Mouse (Mus musculus) left cerebral cortex, adult 6 months (tissue): ENCODE results near the gene Olfr10. TPM values are rescaled to one million over a fixed set of nuclear protein-coding genes. Genes with fewer than 3 reads are reported as not detected.

Experiments used
- long read RNA-seq, 2 experiments: library from polyadenylated mRNA; unstranded; transcript quantifications; one replicate each; pipeline ENCODE4 v2.0.0; 2019 to 2020
- polyA plus RNA-seq: library from polyadenylated mRNA; unstranded; fragments of <200 nt; fragmentation: Nextera tagmentation; gene quantifications from 2 replicates; pipeline ENCODE4 v1.2.3, GENCODE M21; 2021

Olfr10 gene
- not detected in 2 replicates for polyA plus RNA-seq
- long read RNA-seq, experiment 1, result 0 reads
- long read RNA-seq, experiment 2, result 0 reads

GRCm38 (mm10) chr11:49304441-49304840 is at the start of gene Olfr10:
Olfr10 (plus strand) TSS chr11:49304741.

GRCm38 (mm10) chr11:49278222-49278621 is 26.3 kb upstream of the Olfr10 start, which contains the start of gene Olfr1393:
Olfr1393 (plus strand) TSS chr11:49278304.

GRCm38 (mm10) chr11:49284982-49285381 is 19.6 kb upstream of the Olfr10 start, which contains the start of gene Olfr1392:
Olfr1392 (plus strand) TSS chr11:49285282.

GRCm38 (mm10) chr11:49322442-49322841 is 17.9 kb downstream of the Olfr10 start, which contains the start of gene Olfr1391:
Olfr1391 (plus strand) TSS chr11:49322742.

GRCm38 (mm10) chr11:49334888-49335287 is 30.3 kb downstream of the Olfr10 start, which contains the start of gene Olfr1390:
Olfr1390 (plus strand) TSS chr11:49335188.

Other genes with a start within 250 kb of the Olfr10 start
- 1.1 and 1.7 TPM in 2 replicates for gene Tgtp2, start 240.5 kb upstream of the Olfr10 start, polyA plus RNA-seq
- gene Ifi47, start 228.2 kb upstream of the Olfr10 start, polyA plus RNA-seq, result 2.0 and 2.3 TPM in 2 replicates
- not detected in 2 replicates for gene Olfr1396, start 189.9 kb upstream of the Olfr10 start, polyA plus RNA-seq
- gene Olfr1395, start 162.5 kb upstream of the Olfr10 start, polyA plus RNA-seq, result not detected in 2 replicates
- not detected in 2 replicates for gene Olfr1394, start 150.4 kb upstream of the Olfr10 start, polyA plus RNA-seq
- gene Btnl9, start 117.6 kb upstream of the Olfr10 start, polyA plus RNA-seq, result 0.06 TPM in 1 of 2 replicates, not detected in the other
- gene Zfp62, start 101.4 kb upstream of the Olfr10 start, polyA plus RNA-seq, result 19.2 and 23.7 TPM in 2 replicates
- 12.8 and 18.8 TPM in 2 replicates for gene Mgat1, start 60.5 kb upstream of the Olfr10 start, polyA plus RNA-seq
- 0.11 and 0.13 TPM in 2 replicates for gene Olfr1393, start 26.4 kb upstream of the Olfr10 start, polyA plus RNA-seq
- not detected in 2 replicates for gene Olfr1392, start 19.5 kb upstream of the Olfr10 start, polyA plus RNA-seq
- gene Olfr1391, start 18.0 kb downstream of the Olfr10 start, polyA plus RNA-seq, result not detected in 2 replicates
- not detected in 2 replicates for gene Olfr1390, start 30.4 kb downstream of the Olfr10 start, polyA plus RNA-seq
- not detected in 2 replicates for gene Olfr1389, start 118.3 kb downstream of the Olfr10 start, polyA plus RNA-seq
- not detected in 2 replicates for gene Olfr1388, start 131.9 kb downstream of the Olfr10 start, polyA plus RNA-seq
- gene Olfr1387, start 150.6 kb downstream of the Olfr10 start, polyA plus RNA-seq, result not detected in 2 replicates
- gene Olfr1386, start 160.3 kb downstream of the Olfr10 start, polyA plus RNA-seq, result not detected in 2 replicates
- not detected in 2 replicates for gene Olfr1385, start 184.3 kb downstream of the Olfr10 start, polyA plus RNA-seq
- not detected in 2 replicates for gene Olfr1384, start 202.0 kb downstream of the Olfr10 start, polyA plus RNA-seq
- not detected in 2 replicates for gene Olfr1383, start 214.9 kb downstream of the Olfr10 start, polyA plus RNA-seq
- gene Olfr1382, start 223.5 kb downstream of the Olfr10 start, polyA plus RNA-seq, result not detected in 2 replicates
- not detected in 2 replicates for gene Olfr1381, start 238.7 kb downstream of the Olfr10 start, polyA plus RNA-seq